Mouse (Mus musculus) CH12.LX (cell line): ENCODE results near the gene Ssbp4. TPM values are rescaled to one million over a fixed set of nuclear protein-coding genes. Genes with fewer than 3 reads are reported as not detected.

Source experiments
- DNase-seq: peaks from one replicate; pipeline ENCODE4 v3.0.0-alpha.2; 2013; ENCODE audit errors: extremely low read depth
- H3K27ac ChIP-seq: 2 replicates; pipeline ENCODE4 v1.5.1; 2012; ENCODE audit warnings: low read depth, mild to moderate bottlenecking, control low read depth, moderate library complexity; ENCODE audit not compliant: insufficient read depth
- H3K27me3 ChIP-seq: replicated peaks from 2 replicates; pipeline ENCODE3; 2012; ENCODE audit warnings: inconsistent platforms
- H3K36me3 ChIP-seq, 2 experiments: replicated peaks in 1 of 2; 2 replicates each; pipeline versions ENCODE3 to v1.6.1; 2012; ENCODE audit warnings: inconsistent platforms in 1 of 2, low read length in 1 of 2, mild to moderate bottlenecking in 1 of 2, mixed read lengths in 1 of 2, moderate library complexity in 1 of 2; ENCODE audit not compliant: control insufficient read depth in 1 of 2, insufficient read depth in 1 of 2
- H3K4me1 ChIP-seq, 2 experiments: 2 replicates each; pipeline ENCODE4 v1.6.1; 2012; ENCODE audit warnings: inconsistent platforms in 1 of 2, moderate library complexity in 1 of 2; ENCODE audit not compliant: insufficient read depth in 2 of 2, control insufficient read depth in 1 of 2
- H3K4me2 ChIP-seq: 2 replicates; pipeline ENCODE4 v1.6.1; 2012; ENCODE audit warnings: low read depth, mild to moderate bottlenecking, control low read depth; ENCODE audit not compliant: poor library complexity, insufficient read depth, severe bottlenecking
- H3K4me3 ChIP-seq, 3 experiments: fragments of 150-350 bp in 1 of 3; sonication (generic) in 1 of 3; replicated peaks in 1 of 3; 2 replicates each; pipeline versions ENCODE3 to v1.5.1; 2011 to 2012; ENCODE audit warnings: low read depth in 2 of 3, low read length in 2 of 3, mild to moderate bottlenecking in 2 of 3, moderate library complexity in 2 of 3, control low read depth in 1 of 3, improper control_type of control experiment in 1 of 3, inconsistent platforms in 1 of 3, mixed read lengths in 1 of 3; ENCODE audit not compliant: poor library complexity in 1 of 3
- H3K79me2 ChIP-seq: replicated peaks from 2 replicates; pipeline ENCODE4 v1.6.1; 2012; ENCODE audit warnings: mild to moderate bottlenecking, moderate library complexity; ENCODE audit not compliant: control insufficient read depth, poor library complexity, insufficient read depth, severe bottlenecking; ENCODE audit errors: extremely low read depth
- H3K9ac ChIP-seq: 2 replicates; pipeline ENCODE4 v1.6.1; 2012; ENCODE audit warnings: low read depth, mild to moderate bottlenecking, control low read depth, moderate library complexity; ENCODE audit not compliant: insufficient read depth
- H3K9me3 ChIP-seq: replicated peaks from 2 replicates; pipeline ENCODE3; 2012; ENCODE audit warnings: low read length, inconsistent platforms, mixed read lengths
- BHLHE40 ChIP-seq: IDR thresholded peaks from 2 replicates; pipeline ENCODE4 v1.6.1; 2011; ENCODE audit warnings: mild to moderate bottlenecking, low read depth, low read length, improper control_type of control experiment
- CHD1 ChIP-seq: IDR thresholded peaks from 2 replicates; pipeline ENCODE4 v1.6.1; 2012; ENCODE audit warnings: low read depth, low read length, improper control_type of control experiment, inconsistent platforms
- CHD2 ChIP-seq: IDR thresholded peaks from 2 replicates; pipeline ENCODE4 v1.6.1; 2011; ENCODE audit warnings: low read length, improper control_type of control experiment
- CTCF ChIP-seq, 2 experiments: IDR thresholded peaks in 1 of 2; conservative IDR thresholded peaks in 1 of 2; 2 replicates each; pipeline ENCODE4 v1.5.1; 2011 to 2012; ENCODE audit warnings: low read depth in 2 of 2, low read length in 2 of 2, improper control_type of control experiment in 1 of 2, inconsistent platforms in 1 of 2, mild to moderate bottlenecking in 1 of 2, moderate library complexity in 1 of 2
- EP300 ChIP-seq: IDR thresholded peaks from 2 replicates; pipeline ENCODE4 v1.6.1; 2011; ENCODE audit warnings: low read length, improper control_type of control experiment
- ETS1 ChIP-seq: conservative IDR thresholded peaks from 2 replicates; pipeline ENCODE4 v1.6.1; 2012; ENCODE audit warnings: low read depth, mild to moderate bottlenecking, inconsistent platforms, low read length, improper control_type of control experiment, moderate library complexity
- GABPA ChIP-seq: IDR thresholded peaks from 2 replicates; pipeline ENCODE4 v1.6.1; 2012; ENCODE audit warnings: low read depth, low read length, improper control_type of control experiment, inconsistent platforms; ENCODE audit not compliant: insufficient replicate concordance
- HCFC1 ChIP-seq: IDR thresholded peaks from 2 replicates; pipeline ENCODE4 v1.6.1; 2012; ENCODE audit warnings: low read depth, mild to moderate bottlenecking, inconsistent platforms, low read length, improper control_type of control experiment
- IRF4 ChIP-seq: IDR thresholded peaks from 2 replicates; pipeline ENCODE4 v1.6.1; 2014; ENCODE audit warnings: low read depth, mild to moderate bottlenecking, inconsistent platforms, low read length, improper control_type of control experiment
- JUN ChIP-seq: IDR thresholded peaks from 2 replicates; pipeline ENCODE4 v1.6.1; 2011; ENCODE audit warnings: low read depth, mild to moderate bottlenecking, low read length, improper control_type of control experiment, moderate library complexity; ENCODE audit not compliant: insufficient read depth
- MAFK ChIP-seq: IDR thresholded peaks from 2 replicates; pipeline ENCODE4 v1.6.1; 2011; ENCODE audit warnings: low read length, improper control_type of control experiment; ENCODE audit not compliant: insufficient replicate concordance
- MXI1 ChIP-seq: IDR thresholded peaks from 2 replicates; pipeline ENCODE4 v1.6.1; 2011; ENCODE audit warnings: mild to moderate bottlenecking, low read depth, low read length, improper control_type of control experiment
- NELFE ChIP-seq: IDR thresholded peaks from 2 replicates; pipeline ENCODE4 v1.6.1; 2011; ENCODE audit warnings: low read depth, low read length, improper control_type of control experiment
- NRF1 ChIP-seq: IDR thresholded peaks from 2 replicates; pipeline ENCODE4 v1.6.1; 2014; ENCODE audit warnings: low read depth, mild to moderate bottlenecking, inconsistent platforms, low read length, improper control_type of control experiment, moderate library complexity
- PAX5 ChIP-seq: IDR thresholded peaks from 2 replicates; pipeline ENCODE4 v1.6.1; 2012; ENCODE audit warnings: low read length, inconsistent platforms, mixed read lengths
- POLR2AphosphoS2 ChIP-seq: IDR thresholded peaks from 2 replicates; pipeline ENCODE4 v1.6.1; 2011; ENCODE audit warnings: low read depth, low read length, improper control_type of control experiment
- RAD21 ChIP-seq: IDR thresholded peaks from 2 replicates; pipeline ENCODE4 v1.6.1; 2011; ENCODE audit warnings: low read depth, mild to moderate bottlenecking, low read length, improper control_type of control experiment, moderate library complexity
- SMC3 ChIP-seq: IDR thresholded peaks from 2 replicates; pipeline ENCODE4 v1.6.1; 2011; ENCODE audit warnings: low read depth, low read length, improper control_type of control experiment
- TBP ChIP-seq: conservative IDR thresholded peaks from 2 replicates; pipeline ENCODE4 v1.6.1; 2011; ENCODE audit warnings: low read depth, low read length, improper control_type of control experiment
- TCF12 ChIP-seq: IDR thresholded peaks from 2 replicates; pipeline ENCODE4 v1.6.1; 2014; ENCODE audit warnings: low read depth, mild to moderate bottlenecking, inconsistent platforms, low read length, improper control_type of control experiment
- UBTF ChIP-seq: IDR thresholded peaks from 2 replicates; pipeline ENCODE4 v1.6.1; 2012; ENCODE audit warnings: low read depth, mild to moderate bottlenecking, inconsistent platforms, low read length, improper control_type of control experiment, moderate library complexity
- USF1 ChIP-seq: IDR thresholded peaks from 2 replicates; pipeline ENCODE4 v1.6.1; 2014; ENCODE audit warnings: low read depth, mild to moderate bottlenecking, inconsistent platforms, low read length, improper control_type of control experiment
- ZC3H11A ChIP-seq: IDR thresholded peaks from 2 replicates; pipeline ENCODE4 v1.6.1; 2012; ENCODE audit warnings: low read depth, mild to moderate bottlenecking, inconsistent platforms, low read length, improper control_type of control experiment
- ZKSCAN1 ChIP-seq: IDR thresholded peaks from 2 replicates; pipeline ENCODE4 v1.6.1; 2012; ENCODE audit warnings: low read depth, inconsistent platforms, low read length, improper control_type of control experiment, borderline replicate concordance
- ZMIZ1 ChIP-seq: IDR thresholded peaks from 2 replicates; pipeline ENCODE4 v1.6.1; 2012; ENCODE audit warnings: low read depth, mild to moderate bottlenecking, inconsistent platforms, low read length, improper control_type of control experiment
- ZNF384 ChIP-seq: IDR thresholded peaks from 2 replicates; pipeline ENCODE4 v1.6.1; 2012; ENCODE audit warnings: low read depth, low read length, improper control_type of control experiment, inconsistent platforms
- dilution Hi-C: fragments of 300-500 bp; cut with MboI; formaldehyde crosslinking; loops from 2 replicates; pipeline ENCODE4 v1.14.3; 2020; ENCODE audit warnings: low sequenced_read_pairs; ENCODE audit not compliant: extremely low pct_unique_long_range_greater_than_20kb, extremely low pct_ligation_motif_present
- in situ Hi-C: fragments of 300-500 bp; cut with MboI; formaldehyde crosslinking; loops from 3 replicates; pipeline ENCODE4 v1.14.3; 2019; ENCODE audit warnings: low sequenced_read_pairs, low pct_ligation_motif_present, low pct_unique_long_range_greater_than_20kb, mixed read lengths
- polyA plus RNA-seq: library from polyadenylated mRNA; unstranded; fragments of >175 nt; gene quantifications from 2 replicates; pipeline ENCODE4 v1.2.1, GENCODE M21; 2012; ENCODE audit warnings: low read depth; ENCODE audit not compliant: insufficient read length
- total RNA-seq, 2 experiments: library from RNA; depleted of rRNA; stranded (reverse); fragments of 300-350 nt in 1 of 2; fragments of >200 nt in 1 of 2; gene quantifications; 2 replicates each; pipeline ENCODE4 v1.2.3; 2012 to 2014

The Ssbp4 gene
- total and polyA plus RNA-seq, 3 experiments: 41.3 to 128 (median 77.3) TPM

DNA sequence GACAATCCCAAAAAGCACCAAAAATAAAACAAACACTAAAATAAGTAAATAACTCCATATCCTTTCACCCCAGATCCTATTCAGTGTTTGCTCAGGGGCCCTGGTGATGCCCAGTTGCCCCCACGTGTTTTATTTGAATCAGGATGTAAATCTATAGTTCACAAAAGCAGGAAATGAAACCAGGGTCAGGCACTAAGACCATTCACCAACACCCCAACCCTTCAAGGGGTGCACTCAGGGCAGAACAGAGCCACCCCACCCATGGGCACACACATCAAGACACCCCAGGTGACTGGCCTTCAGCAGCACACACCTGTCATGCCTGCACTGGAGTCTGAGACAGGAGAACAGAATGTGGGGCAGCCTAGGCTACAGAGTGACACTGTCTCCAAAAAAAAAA lies 45.4 kb upstream of the Ssbp4 start:
- Histone ChIP-seq H3K79me2 (peaks cover 12% of the 10 kb centered on the region; the same call in 1 of the 2 replicates), H3K9me3 (no peaks in the 10 kb centered on the region), H3K9ac (no peak overlapping the region), H3K27me3 (no peaks in the 10 kb centered on the region), H3K4me3 (no peak overlapping the region), H3K36me3 (peaks cover 28 to 76% of the 10 kb centered on the region in 2 experiments), H3K4me2 (no peak overlapping the region), H3K4me1 (peaks cover 11 to 57% of the 10 kb centered on the region in 2 experiments), H3K27ac (no peak overlapping the region)
- TF ChIP-seq USF1 (no peak), RAD21 (no peak), ZMIZ1 (no peak), CHD1 (no peak), UBTF (no peak), JUN (no peak), MXI1 (no peak), ZNF384 (no peak; the same call in 1 of the 2 replicates), HCFC1 (no peak), EP300 (no peak), ZC3H11A (no peak), MAFK (no peak), POLR2AphosphoS2 (no peak), BHLHE40 (no peak), CHD2 (no peak), PAX5 (no peak)
- no peak for DNase-seq
- in situ Hi-C loops (no loop called here), dilution Hi-C loops (no loop called here)

DNA sequence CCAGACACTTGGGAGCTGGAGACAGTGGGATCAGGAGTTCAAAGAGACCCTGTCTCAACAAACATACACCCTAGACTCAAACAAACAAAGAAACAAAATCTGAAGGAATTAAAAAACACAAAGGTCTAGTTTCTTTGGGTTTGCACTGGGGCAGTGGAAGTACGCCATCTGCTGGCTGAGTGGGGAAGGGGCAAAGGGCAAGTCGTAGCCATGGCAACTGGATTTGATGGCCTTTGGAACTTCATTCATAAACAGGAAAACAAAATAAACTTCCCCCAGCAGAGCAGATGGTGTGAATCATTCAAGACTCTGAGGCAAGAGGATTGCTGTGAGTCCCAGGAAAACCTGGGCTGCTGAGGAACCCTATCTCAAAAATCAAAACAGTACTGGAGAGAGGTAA lies 44.6 kb upstream of the Ssbp4 start:
- H3K79me2 ChIP-seq: peaks cover 5% of the 10 kb centered on the region; the same call in 1 of the 2 replicates
- DNase-seq: peak; percentile 67
- H3K4me2 ChIP-seq: no peak overlapping the region
- H3K9me3 ChIP-seq: no peaks in the 10 kb centered on the region
- H3K4me3 ChIP-seq: no peak overlapping the region
- in situ Hi-C loops: no loop called here
- dilution Hi-C loops: no loop called here
- no peak overlapping the region for H3K9ac ChIP-seq
- H3K27me3 ChIP-seq: no peaks in the 10 kb centered on the region
- H3K4me1 ChIP-seq: peaks cover 12 to 58% of the 10 kb centered on the region in 2 experiments
- H3K27ac ChIP-seq: no peak overlapping the region
- TF ChIP-seq MXI1 (peak; percentile 86), SMC3 (peak; percentile 93), CTCF (conservative IDR thresholded peaks at IDR 0.05 in 1 of 2, IDR thresholded peaks at IDR 0.05 in 1 of 2; ENCODE audit: low read depth in 2 of 2, low read length in 2 of 2) (peak; percentile 86 to 94), RAD21 (peak; percentile 83), NRF1 (0 out of 2 replicates have a peak, but pooled peaks have one; percentile 6), IRF4 (no peak), ZMIZ1 (no peak), GABPA (no peak), TBP (no peak), ZKSCAN1 (no peak), TCF12 (no peak; the same call in 1 of the 2 replicates), CHD2 (no peak), NELFE (no peak; the same call in 1 of the 2 replicates), ZNF384 (no peak), HCFC1 (no peak), ZC3H11A (0 out of 2 replicates have a peak, but pooled peaks have one; percentile 22), POLR2AphosphoS2 (no peak), ETS1 (no peak)
- peaks cover 30 to 85% of the 10 kb centered on the region in 2 experiments for H3K36me3 ChIP-seq
